Mouse (Mus musculus): ENCODE results near the gene Vwa7. TPM values are rescaled to one million over a fixed set of nuclear protein-coding genes. Genes with fewer than 3 reads are reported as not detected.

The Vwa7 gene
- total RNA-seq, 2 experiments from 2014 or later = 7.8 to 14.4 TPM

DNA sequence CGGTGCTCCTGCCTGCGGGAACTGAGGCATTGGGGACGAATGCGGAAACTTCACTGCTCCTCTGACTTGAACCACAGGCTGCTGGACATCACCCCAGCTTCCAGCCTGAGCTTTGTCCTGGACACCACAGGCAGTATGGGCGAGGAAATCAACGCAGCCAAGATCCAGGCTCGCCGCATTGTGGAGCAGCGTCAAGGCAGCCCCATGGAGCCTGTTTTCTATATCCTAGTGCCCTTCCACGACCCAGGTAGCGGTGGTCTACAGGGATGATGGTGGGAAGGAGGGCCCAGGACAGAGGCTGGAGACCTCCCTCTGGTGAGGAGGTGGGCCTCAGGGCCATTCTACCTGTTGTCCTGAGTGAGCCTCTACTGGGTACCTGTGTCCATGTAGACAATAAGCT, 3.5 kb downstream of the Vwa7 start:
- intact Hi-C loops (cut with DNase I) = loop anchor here (2.0 to 10.0 kb wide), 4 partner anchors 39 to 215 kb away; partner anchors contain the start of genes Abhd16a, Atp6v1g2, Ddah2 and Ly6g6f
- Histone ChIP-seq H3K27ac (no peak overlapping the region), H3K4me3 (no peak overlapping the region)
- DNase-seq = no peak
- TF ChIP-seq CTCF (IDR thresholded peaks at IDR 0.05) = no peak

DNA sequence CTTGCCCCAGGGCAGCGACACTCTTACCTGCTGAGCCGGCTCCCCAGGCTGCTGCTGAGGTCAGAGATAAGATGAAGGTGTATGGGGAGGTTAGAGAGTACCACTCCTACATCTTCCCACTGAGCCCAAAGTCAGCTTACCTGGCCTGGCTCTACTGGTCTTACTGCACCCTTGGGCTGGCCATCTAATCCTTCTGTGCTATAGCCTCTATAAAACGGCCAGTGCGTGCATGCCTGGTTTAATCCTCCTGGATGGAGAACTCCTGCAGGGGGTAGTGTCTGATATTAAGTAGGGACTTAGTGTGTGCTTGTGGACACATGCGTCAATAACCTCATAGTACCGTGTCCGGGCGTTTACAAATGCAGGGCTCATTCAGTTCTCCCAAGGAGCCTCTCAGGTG, 4.2 kb downstream of the Vwa7 start:
- Histone ChIP-seq H3K4me3 (no peak overlapping the region), H3K27ac (no peak overlapping the region)
- intact Hi-C loops (cut with DNase I) = loop anchor here (2.0 to 10.0 kb wide), 4 partner anchors 38 to 214 kb away; partner anchors contain the start of genes Abhd16a, Atp6v1g2, Ddah2 and Ly6g6f
- DNase-seq = no peak
- no peak for TF ChIP-seq CTCF (IDR thresholded peaks at IDR 0.05)

DNA sequence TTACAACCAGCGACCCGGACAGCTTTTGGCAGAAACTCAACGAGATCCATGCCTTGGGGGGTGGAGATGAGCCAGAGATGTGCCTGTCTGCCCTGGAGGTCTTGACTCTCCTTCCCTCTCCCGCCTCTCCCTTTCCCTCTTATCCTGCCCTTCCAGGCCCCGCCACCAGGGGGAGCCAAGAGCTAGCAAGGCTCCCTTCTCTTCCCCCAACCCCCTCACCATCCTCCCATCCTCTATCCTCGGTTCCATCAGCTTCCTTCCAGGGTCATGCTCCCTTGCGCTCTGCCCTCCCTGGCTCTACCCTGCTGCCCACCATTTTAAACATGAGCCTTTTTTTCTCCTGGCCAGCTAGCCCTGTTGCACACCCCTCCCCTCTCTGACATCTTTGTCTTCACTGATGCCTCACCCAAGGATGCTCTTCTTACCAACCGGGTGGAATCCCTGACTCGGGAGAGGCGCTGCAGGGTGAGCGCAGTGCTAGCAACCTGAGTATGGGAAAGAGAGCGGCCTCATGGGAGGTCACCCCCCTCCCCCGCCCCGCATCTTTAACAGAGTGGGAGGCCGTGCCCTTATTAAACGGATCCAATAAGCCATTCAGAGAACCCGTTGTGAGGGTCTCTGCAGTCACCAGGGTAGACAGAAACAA, 4.9 kb downstream of the Vwa7 start:
- H3K27ac ChIP-seq = peak overlapping the region; percentile 73
- intact Hi-C loops (cut with DNase I) = loop anchor here (2.0 to 10.0 kb wide), 4 partner anchors 38 to 214 kb away; partner anchors contain the start of genes Abhd16a, Atp6v1g2, Ddah2 and Ly6g6f
- peak overlapping the region; percentile 46 for H3K4me3 ChIP-seq
- DNase-seq = peak; percentile 91
- TF ChIP-seq CTCF (IDR thresholded peaks at IDR 0.05) = no peak; the same call in 1 of the 2 replicates

DNA sequence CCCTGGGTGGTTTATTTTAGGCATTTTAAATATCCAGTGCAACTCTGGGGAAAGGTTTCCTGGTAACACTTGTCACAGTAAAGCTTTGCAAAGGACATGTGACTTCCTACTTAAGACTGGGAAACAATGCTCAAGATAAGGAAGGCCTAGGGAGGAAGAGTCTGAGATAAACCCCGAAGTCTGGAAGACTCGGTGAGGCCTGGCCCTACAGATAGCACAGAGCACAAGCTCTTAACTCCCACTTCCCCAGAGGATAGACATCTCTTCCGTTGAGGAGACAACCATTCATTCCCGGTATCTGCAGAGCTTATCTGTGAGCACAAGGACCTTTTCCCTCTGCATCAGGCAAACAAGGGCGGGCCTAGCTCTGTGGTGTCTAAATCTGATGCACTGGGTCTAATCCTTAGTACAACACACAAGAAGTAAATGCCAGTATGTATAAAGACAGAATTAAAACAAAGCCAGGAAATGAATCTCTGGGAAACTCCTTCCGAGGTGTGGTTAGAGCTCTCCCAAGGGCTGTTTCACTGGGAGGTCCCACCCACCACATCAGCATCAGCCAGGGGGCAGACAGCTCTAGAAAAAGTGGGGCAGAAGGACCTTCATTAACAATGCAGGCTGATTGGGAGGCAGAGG, 5.6 kb downstream of the Vwa7 start:
- intact Hi-C loops (cut with DNase I) = loop anchor here (2.0 to 10.0 kb wide), 4 partner anchors 37 to 213 kb away; partner anchors contain the start of genes Abhd16a, Atp6v1g2, Ddah2 and Ly6g6f
- Histone ChIP-seq H3K4me3 (peak overlapping the region; percentile 46), H3K27ac (peak overlapping the region; percentile 73)
- TF ChIP-seq CTCF (IDR thresholded peaks at IDR 0.05) = peak; percentile 13; the same call in 1 of the 2 replicates
- DNase-seq = peak; percentile 12

DNA sequence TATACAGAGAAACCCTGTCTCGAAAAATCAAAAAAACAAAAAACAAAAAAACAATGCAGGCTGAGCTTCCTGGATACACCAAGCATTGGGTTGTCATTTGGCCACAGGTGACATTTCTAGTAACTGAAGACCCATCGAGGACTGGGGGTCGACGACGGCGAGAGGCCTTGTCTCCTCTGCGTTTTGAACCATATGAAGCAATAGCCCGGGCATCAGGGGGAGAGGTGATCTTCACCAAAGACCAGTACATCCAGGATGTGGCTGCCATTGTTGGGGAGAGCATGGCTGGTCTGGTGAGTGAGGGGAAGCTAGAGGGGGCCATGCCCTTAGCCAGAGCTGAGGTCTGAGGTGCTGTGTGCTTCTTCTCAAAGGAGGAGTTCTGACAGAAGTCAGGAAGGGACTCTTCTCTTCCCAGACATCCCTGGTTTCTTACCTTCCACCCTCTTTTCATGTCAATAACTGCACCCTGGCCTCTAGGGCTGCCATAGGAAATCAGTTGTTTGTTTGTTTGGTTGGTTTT, 6.2 kb downstream of the Vwa7 start:
- no peak for TF ChIP-seq CTCF (IDR thresholded peaks at IDR 0.05)
- no peak overlapping the region for H3K4me3 ChIP-seq
- intact Hi-C loops (cut with DNase I) = loop anchor here (5.0 to 10.0 kb wide), 2 partner anchors 65 to 212 kb away; partner anchors contain the start of genes Abhd16a, Atp6v1g2, Ly6g6f and Nfkbil1
- DNase-seq = peak; percentile 13
- H3K27ac ChIP-seq = peak overlapping the region; percentile 73

DNA sequence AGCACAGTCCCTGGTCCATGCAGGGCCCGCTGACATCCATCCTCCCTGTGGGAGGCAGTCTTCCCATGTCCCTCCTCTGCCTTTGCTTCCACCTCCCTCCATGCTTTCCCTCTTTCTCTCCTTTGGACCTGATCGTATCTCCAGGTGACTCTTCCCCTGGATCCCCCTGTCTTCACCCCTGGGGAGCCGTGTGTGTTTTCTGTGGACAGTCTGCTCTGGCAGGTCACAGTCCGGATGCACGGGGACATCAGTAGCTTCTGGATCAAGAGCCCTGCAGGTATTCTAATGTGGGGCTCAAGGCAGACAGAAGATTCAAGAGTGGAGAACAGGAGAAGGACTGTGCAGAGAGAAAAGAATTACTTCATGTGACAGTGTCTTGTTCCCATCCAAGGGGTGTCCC, 6.8 kb downstream of the Vwa7 start:
- Histone ChIP-seq H3K27ac (no peak overlapping the region; the same call in 1 of the 2 replicates), H3K4me3 (no peak overlapping the region)
- no peak for DNase-seq
- intact Hi-C loops (cut with DNase I) = loop anchor here (5.0 to 10.0 kb wide), 2 partner anchors 64 to 212 kb away; partner anchors contain the start of genes Abhd16a, Atp6v1g2, Ly6g6f and Nfkbil1
- TF ChIP-seq CTCF (IDR thresholded peaks at IDR 0.05) = no peak

- no peak overlapping the region; the same call in 1 of the 2 replicates for H3K27ac ChIP-seq
- DNase-seq = peak; percentile 21
- TF ChIP-seq CTCF (IDR thresholded peaks at IDR 0.05) = no peak
- intact Hi-C loops (cut with DNase I) = loop anchor here (5.0 to 10.0 kb wide), 2 partner anchors 64 to 211 kb away; partner anchors contain the start of genes Abhd16a, Atp6v1g2, Ly6g6f and Nfkbil1
- H3K4me3 ChIP-seq = no peak overlapping the region
Measured at GRCm38 (mm10) chr17:35023756-35024155, 7.4 kb downstream of the Vwa7 start.

GRCm38 (mm10) chr17:35024261-35024660, 7.9 kb downstream of the Vwa7 start:
- DNase-seq = peak; percentile 16
- no peak for TF ChIP-seq CTCF (IDR thresholded peaks at IDR 0.05)
- no peak overlapping the region for H3K4me3 ChIP-seq
- intact Hi-C loops (cut with DNase I) = loop anchor here (5.0 to 10.0 kb wide), 2 partner anchors 63 to 211 kb away; partner anchors contain the start of genes Abhd16a, Atp6v1g2, Ly6g6f and Nfkbil1
- no peak overlapping the region; the same call in 1 of the 2 replicates for H3K27ac ChIP-seq

GRCm38 (mm10) chr17:35024691-35025488, 8.5 kb downstream of the Vwa7 start:
- no peak for TF ChIP-seq CTCF (IDR thresholded peaks at IDR 0.05)
- peak; percentile 26 for DNase-seq
- no peak overlapping the region for H3K27ac ChIP-seq
- intact Hi-C loops (cut with DNase I) = loop anchor here (5.0 to 10.0 kb wide), 2 partner anchors 62 to 210 kb away; partner anchors contain the start of genes Abhd16a, Atp6v1g2, Ly6g6f and Nfkbil1
- H3K4me3 ChIP-seq = no peak overlapping the region

DNA sequence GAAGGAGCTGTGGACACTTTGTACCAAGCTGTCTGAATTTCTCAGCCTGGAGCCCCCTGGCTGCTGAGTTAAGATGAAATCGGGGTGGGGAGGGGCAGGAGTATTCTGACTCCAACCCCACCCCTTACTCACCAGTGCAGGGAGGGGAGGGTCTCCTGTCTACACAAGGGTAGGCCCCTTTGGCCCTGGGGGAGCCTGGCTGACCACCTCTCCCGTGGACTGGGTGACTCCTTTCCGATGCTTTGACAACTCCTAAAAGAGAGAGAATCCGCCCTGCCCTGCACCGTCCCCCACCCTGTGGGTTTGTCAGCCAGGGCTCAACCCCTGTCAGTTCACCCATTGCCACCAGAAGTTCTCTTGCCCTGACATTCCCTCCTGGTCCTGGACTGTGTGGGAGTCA, 9.8 kb downstream of the Vwa7 start:
- Histone ChIP-seq H3K27ac (no peak overlapping the region), H3K4me3 (no peak overlapping the region)
- DNase-seq = peak; percentile 12
- intact Hi-C loops (cut with DNase I) = loop anchor here (10.0 kb wide), 1 partner anchor 209 kb away; the partner anchor contains the start of genes Atp6v1g2 and Nfkbil1
- no peak for TF ChIP-seq CTCF (IDR thresholded peaks at IDR 0.05)

DNA sequence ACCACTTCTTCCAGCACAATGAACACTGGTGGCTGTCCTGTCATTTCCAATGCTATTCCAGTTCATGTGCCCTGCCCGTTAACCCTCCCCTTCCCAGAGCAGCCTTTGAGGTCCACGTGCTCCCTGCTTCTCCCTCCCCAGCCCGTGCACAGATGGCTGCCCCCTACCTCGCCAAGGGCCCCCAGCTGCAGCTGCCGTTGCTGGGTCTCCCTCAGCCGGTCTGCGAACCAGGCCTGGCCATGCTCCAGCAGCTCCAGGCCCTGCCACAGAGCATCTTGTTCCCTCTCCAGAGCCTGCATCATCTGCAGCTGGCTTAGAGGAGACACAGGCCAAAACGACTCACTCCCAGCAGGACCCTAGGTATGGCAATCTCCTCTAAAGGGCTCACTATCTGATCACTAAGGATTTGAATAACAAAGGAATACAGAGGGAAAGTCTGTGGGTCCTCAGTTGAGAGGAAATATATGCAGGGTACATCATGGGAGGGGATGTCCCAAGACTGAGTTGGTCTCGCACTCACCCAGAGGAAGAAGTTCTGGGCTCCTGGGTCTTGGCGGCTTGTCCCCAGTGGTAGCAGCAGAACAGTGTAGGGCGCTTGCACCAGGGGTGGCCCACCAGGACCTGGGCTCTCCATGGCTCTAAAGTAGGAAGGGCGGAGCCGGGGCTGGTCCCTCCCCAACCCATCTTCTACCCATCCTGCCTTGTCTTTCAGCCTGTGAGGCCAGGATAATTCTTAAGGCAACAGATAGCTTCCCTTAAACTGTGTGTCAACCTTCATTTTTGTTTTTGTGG, 11.1 kb downstream of the Vwa7 start, which contains the start of gene Sapcd1:
Sapcd1 (minus strand) TSS at position 740 of the 792 bp plus-strand sequence.
- H3K27ac ChIP-seq = no peak within 1 kb of the TSS
- no peak for TF ChIP-seq CTCF (IDR thresholded peaks at IDR 0.05)

More for the DNA sequence above, 11.1 kb downstream of the Vwa7 start, which contains the start of gene Sapcd1:
- peak; percentile 68 for DNase-seq
- no peak within 1 kb of the TSS for H3K4me3 ChIP-seq
- intact Hi-C loops (cut with DNase I) = loop anchor here (10.0 kb wide), 1 partner anchor 207 kb away; the partner anchor contains the start of genes Atp6v1g2 and Nfkbil1

Data from gastrocnemius, adult 2 months (tissue).